Mouse (Mus musculus): ENCODE results near the gene Lsm2. TPM values are rescaled to one million over a fixed set of nuclear protein-coding genes. Genes with fewer than 3 reads are reported as not detected.

The Lsm2 gene
- 81.8 TPM for polyA plus RNA-seq (2017; shearing (Covaris generic))

DNA sequence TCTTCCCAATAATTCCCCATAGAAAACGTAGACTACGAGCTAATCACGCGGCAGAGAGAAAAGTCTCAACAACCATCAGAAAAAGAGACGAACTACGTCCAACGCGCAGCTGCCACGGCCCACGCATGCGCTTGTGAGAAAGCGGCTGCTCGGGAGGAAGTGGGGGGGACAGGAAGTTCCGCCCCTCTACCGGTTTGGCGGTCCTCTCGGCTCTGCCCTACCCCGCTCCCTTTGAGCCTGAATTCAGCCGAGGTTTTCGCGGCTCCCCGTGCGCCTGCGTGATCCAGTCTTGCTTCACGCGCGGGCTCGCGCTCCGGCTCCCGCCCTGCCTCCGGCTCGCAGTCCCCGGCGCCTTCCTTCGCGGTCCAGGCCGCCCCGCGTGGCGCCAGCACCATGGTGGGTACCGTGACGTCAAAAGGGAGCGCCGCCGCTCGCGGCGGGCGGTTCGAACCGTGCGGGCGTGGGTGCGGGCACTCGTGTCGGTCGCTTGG is at the start of gene Lsm2:
Gene Lsm2, plus strand, starts transcription at position 173 of the 491 bp plus-strand sequence.

GRCm38 (mm10) chr17:34959130-34959778 is 22.4 kb upstream of the Lsm2 start, which contains the start of gene Hspa1b:
Gene Hspa1b, minus strand, starts transcription at chr17:34959238.

DNA sequence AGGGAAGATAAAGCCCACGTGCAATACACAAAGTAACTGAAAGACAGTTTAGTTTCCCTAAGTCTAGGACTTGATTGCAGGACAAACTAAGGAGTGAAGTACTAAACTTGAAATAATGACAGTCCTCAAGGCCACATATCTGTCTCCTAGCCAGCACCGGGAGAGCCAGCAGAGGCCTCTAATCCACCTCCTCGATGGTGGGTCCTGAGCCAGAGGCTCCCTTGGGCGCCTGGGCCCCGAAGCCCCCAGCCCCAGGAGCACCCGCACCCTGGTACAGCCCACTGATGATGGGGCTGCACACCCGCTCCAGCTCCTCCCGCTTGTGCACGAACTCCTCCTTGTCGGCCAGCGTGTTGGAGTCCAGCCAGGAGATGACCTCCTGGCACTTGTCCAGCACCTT is 11.8 kb upstream of the Lsm2 start, which contains the start of gene Gm20481:
Gene Gm20481, plus strand, starts transcription at position 91 of the 400 bp plus-strand sequence.

GRCm38 (mm10) chr17:34972069-34972749 is 9.5 kb upstream of the Lsm2 start, which contains the start of the genes Hspa1a and Hspa1l:
Gene Hspa1a, minus strand, starts transcription at chr17:34972156.
Gene Hspa1l, plus strand, starts transcription at chr17:34972703.

DNA sequence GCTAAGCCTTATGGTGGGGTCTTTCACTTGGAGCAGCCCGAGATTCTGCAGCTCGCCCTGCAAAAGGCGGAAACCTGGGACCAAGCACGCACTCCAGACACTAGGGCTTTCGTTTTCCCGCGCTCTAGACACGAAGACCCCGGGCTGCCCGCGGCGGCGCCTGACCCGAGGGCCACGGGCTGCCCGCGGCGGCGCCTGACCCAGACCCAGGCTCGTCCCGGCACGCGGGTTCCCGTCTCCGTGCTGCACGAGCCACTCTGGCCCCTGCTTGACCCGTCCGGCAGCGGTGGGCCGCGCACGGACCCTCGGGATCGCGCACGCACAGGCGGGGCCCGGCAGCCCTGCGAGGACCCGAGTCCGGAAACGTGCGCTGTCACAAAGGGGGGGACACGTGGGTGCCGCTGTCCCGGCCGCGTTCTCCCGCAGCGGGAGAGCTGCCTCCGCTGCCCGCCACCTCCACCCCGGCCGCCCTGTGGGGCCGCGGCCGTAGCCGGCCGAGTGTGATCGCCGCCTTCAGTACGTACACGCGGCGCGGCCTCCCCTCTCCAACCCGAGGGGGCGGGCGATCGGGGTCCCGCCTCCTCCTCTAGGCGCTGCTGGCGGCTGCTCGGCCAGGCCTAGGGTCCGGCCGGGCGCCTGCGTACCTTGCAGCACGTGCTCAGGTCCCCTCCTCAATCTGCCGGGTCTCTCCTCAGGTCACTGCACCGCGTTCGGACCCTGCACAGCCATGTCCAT is 19.2 kb downstream of the Lsm2 start, which contains the start of gene Vars:
Gene Vars, plus strand, starts transcription at position 271 of the 735 bp plus-strand sequence.

GRCm38 (mm10) chr17:35016376-35016775 is 34.7 kb downstream of the Lsm2 start, which contains the start of gene Vwa7:
Gene Vwa7, plus strand, starts transcription at chr17:35016579.

GRCm38 (mm10) chr17:35027277-35028068 is 45.8 kb downstream of the Lsm2 start, which contains the start of gene Sapcd1:
Gene Sapcd1, minus strand, starts transcription at chr17:35028016.

Other genes with a start within 250 kb of the Lsm2 start
- gene C4b, start 238.0 kb upstream of the Lsm2 start, polyA plus RNA-seq (2017; shearing (Covaris generic)) = not detected
- gene Cyp21a1, start 177.3 kb upstream of the Lsm2 start, polyA plus RNA-seq (2017; shearing (Covaris generic)) = not detected
- gene Stk19, start 144.9 kb upstream of the Lsm2 start, polyA plus RNA-seq (2017; shearing (Covaris generic)) = 31.8 TPM
- gene Dxo, start 144.8 kb upstream of the Lsm2 start, polyA plus RNA-seq (2017; shearing (Covaris generic)) = 78.8 TPM
- 126 TPM for gene Skiv2l, start 131.7 kb upstream of the Lsm2 start, polyA plus RNA-seq (2017; shearing (Covaris generic))
- 47.9 TPM for gene Nelfe, start 131.5 kb upstream of the Lsm2 start, polyA plus RNA-seq (2017; shearing (Covaris generic))
- 0.91 TPM for gene Cfb, start 119.3 kb upstream of the Lsm2 start, polyA plus RNA-seq (2017; shearing (Covaris generic))
- 0.36 TPM for gene Zbtb12, start 102.4 kb upstream of the Lsm2 start, polyA plus RNA-seq (2017; shearing (Covaris generic))
- 0.07 TPM for gene Gm20547, start 99.8 kb upstream of the Lsm2 start, polyA plus RNA-seq (2017; shearing (Covaris generic))
- gene C2, start 83.6 kb upstream of the Lsm2 start, polyA plus RNA-seq (2017; shearing (Covaris generic)) = 2.6 TPM
- 69.4 TPM for gene Ehmt2, start 83.4 kb upstream of the Lsm2 start, polyA plus RNA-seq (2017; shearing (Covaris generic))
- gene Slc44a4, start 67.4 kb upstream of the Lsm2 start, polyA plus RNA-seq (2017; shearing (Covaris generic)) = not detected
- 75.2 TPM for gene Neu1, start 50.6 kb upstream of the Lsm2 start, polyA plus RNA-seq (2017; shearing (Covaris generic))
- gene Hspa1b, start 22.6 kb upstream of the Lsm2 start, polyA plus RNA-seq (2017; shearing (Covaris generic)) = 15.6 TPM
- not detected for gene Gm20481, start 11.9 kb upstream of the Lsm2 start, polyA plus RNA-seq (2017; shearing (Covaris generic))
- gene Hspa1a, start 9.7 kb upstream of the Lsm2 start, polyA plus RNA-seq (2017; shearing (Covaris generic)) = 2.8 TPM
- gene Hspa1l, start 9.2 kb upstream of the Lsm2 start, polyA plus RNA-seq (2017; shearing (Covaris generic)) = not detected
- gene Vars, start 19.1 kb downstream of the Lsm2 start, polyA plus RNA-seq (2017; shearing (Covaris generic)) = 174 TPM
- 0.18 TPM for gene Vwa7, start 34.7 kb downstream of the Lsm2 start, polyA plus RNA-seq (2017; shearing (Covaris generic))
- 0.81 TPM for gene Sapcd1, start 46.2 kb downstream of the Lsm2 start, polyA plus RNA-seq (2017; shearing (Covaris generic))
- gene Msh5, start 64.9 kb downstream of the Lsm2 start, polyA plus RNA-seq (2017; shearing (Covaris generic)) = 1.2 TPM
- gene Clic1, start 68.1 kb downstream of the Lsm2 start, polyA plus RNA-seq (2017; shearing (Covaris generic)) = 479 TPM
- gene Ddah2, start 77.2 kb downstream of the Lsm2 start, polyA plus RNA-seq (2017; shearing (Covaris generic)) = 1.2 TPM
- gene Ly6g6c, start 83.5 kb downstream of the Lsm2 start, polyA plus RNA-seq (2017; shearing (Covaris generic)) = not detected
- gene Mpig6b, start 84.3 kb downstream of the Lsm2 start, polyA plus RNA-seq (2017; shearing (Covaris generic)) = not detected
- gene Ly6g6e, start 95.0 kb downstream of the Lsm2 start, polyA plus RNA-seq (2017; shearing (Covaris generic)) = not detected
- not detected for gene Ly6g6d, start 96.2 kb downstream of the Lsm2 start, polyA plus RNA-seq (2017; shearing (Covaris generic))
- gene Ly6g6f, start 103.7 kb downstream of the Lsm2 start, polyA plus RNA-seq (2017; shearing (Covaris generic)) = not detected
- 66.3 TPM for gene Abhd16a, start 107.4 kb downstream of the Lsm2 start, polyA plus RNA-seq (2017; shearing (Covaris generic))
- gene Ly6g5c, start 126.4 kb downstream of the Lsm2 start, polyA plus RNA-seq (2017; shearing (Covaris generic)) = not detected
- 1.1 TPM for gene Ly6g5b, start 133.6 kb downstream of the Lsm2 start, polyA plus RNA-seq (2017; shearing (Covaris generic))
- 52.4 TPM for gene Gpank1, start 139.6 kb downstream of the Lsm2 start, polyA plus RNA-seq (2017; shearing (Covaris generic))
- 244 TPM for gene Csnk2b, start 140.2 kb downstream of the Lsm2 start, polyA plus RNA-seq (2017; shearing (Covaris generic))
- 3.3 TPM for gene D17H6S53E, start 144.5 kb downstream of the Lsm2 start, polyA plus RNA-seq (2017; shearing (Covaris generic))
- not detected for gene Apom, start 150.2 kb downstream of the Lsm2 start, polyA plus RNA-seq (2017; shearing (Covaris generic))
- gene Bag6, start 153.3 kb downstream of the Lsm2 start, polyA plus RNA-seq (2017; shearing (Covaris generic)) = 57.1 TPM
- 26.9 TPM for gene Prrc2a, start 183.0 kb downstream of the Lsm2 start, polyA plus RNA-seq (2017; shearing (Covaris generic))
- gene Aif1, start 194.2 kb downstream of the Lsm2 start, polyA plus RNA-seq (2017; shearing (Covaris generic)) = 2.2 TPM
- 8.7 TPM for gene Lst1, start 206.6 kb downstream of the Lsm2 start, polyA plus RNA-seq (2017; shearing (Covaris generic))
- gene Ltb, start 212.6 kb downstream of the Lsm2 start, polyA plus RNA-seq (2017; shearing (Covaris generic)) = 2,032 TPM
- gene Tnf, start 220.1 kb downstream of the Lsm2 start, polyA plus RNA-seq (2017; shearing (Covaris generic)) = 40.7 TPM
- gene Lta, start 223.5 kb downstream of the Lsm2 start, polyA plus RNA-seq (2017; shearing (Covaris generic)) = 158 TPM
- gene Gm16181, start 239.0 kb downstream of the Lsm2 start, polyA plus RNA-seq (2017; shearing (Covaris generic)) = 1.4 TPM